Mouse (Mus musculus) heart, adult 9 months (tissue): ENCODE results near the gene Rab30.

Source experiments
- DNase-seq, 2 experiments: peaks; one replicate each; pipeline ENCODE4 v3.0.0; 2022; ENCODE audit warnings: low spot score in 2 of 2

Gene Rab30

DNA sequence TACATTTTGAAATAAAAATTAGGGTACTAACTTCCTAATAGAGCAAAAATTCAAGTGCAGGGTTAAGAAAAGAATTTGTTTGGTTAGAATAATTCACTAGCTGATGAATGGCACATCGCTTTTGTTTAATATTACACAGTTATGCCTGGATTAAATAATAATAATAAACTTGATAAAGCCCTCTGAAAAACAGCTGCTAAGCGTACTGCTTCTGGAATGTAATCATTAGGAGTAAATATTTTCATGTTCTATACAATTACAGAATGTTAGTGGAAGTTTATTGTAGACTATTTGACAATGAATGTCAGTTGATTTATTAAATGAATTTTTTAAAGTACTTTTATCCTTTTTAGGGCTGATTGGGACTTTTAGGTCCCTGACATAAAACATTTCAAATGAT lies 100.9 kb downstream of the Rab30 start:
- no peak for DNase-seq

- DNase-seq = no peak
Observed at GRCm38 (mm10) chr7:92848246-92848645, 106.8 kb downstream of the Rab30 start.

DNA sequence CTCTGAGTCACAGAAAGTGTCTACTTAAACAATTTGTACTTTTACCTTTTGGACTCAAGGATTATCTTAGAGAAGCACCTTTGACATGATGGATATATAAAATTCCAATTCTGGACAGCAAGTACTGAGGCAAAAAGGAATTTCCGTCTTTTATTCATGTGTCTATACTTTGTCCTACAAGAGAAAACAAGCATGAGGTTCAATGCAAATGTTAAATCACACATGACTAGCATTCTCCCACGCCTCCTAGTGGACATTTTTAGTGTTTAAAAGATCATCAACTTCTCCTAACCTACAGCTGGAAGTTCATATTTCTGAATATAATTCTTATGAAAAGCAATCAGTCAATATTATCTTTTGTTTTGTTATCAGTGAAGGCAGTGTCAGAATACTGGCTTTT lies 125.1 kb downstream of the Rab30 start:
- no peak for DNase-seq

GRCm38 (mm10) chr7:92870161-92870560 lies 128.8 kb downstream of the Rab30 start:
- no peak for DNase-seq

GRCm38 (mm10) chr7:92871596-92871995 lies 130.2 kb downstream of the Rab30 start:
- DNase-seq = no peak

DNA sequence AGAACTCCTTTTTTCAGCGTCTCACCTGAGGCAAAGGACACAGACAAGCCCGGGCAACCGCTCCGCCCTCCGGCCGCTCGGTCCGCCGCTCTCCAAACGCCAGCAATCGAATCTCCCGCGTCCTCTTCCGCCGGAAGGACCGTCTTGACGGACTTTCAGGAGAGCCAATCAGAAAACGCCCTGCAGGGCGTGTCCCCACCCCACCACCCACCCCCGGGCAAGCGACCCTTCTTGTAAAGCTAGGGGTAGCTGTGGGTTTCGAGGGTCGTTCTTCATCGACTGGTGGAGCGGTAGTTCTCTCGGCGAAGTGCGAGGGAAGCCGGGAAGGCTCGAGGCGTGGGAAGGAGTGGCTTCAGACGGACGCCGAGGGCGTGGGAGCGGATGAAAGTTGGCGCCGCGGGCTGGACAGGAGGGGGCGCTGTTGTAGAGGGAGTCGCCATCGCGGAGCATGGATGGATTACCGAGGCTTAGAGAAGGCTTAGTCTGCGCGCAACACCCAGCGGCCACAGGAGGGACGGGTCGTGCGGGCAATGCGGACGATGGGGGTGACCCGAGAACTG lies 132.8 kb downstream of the Rab30 start, which contains the start of the genes Ddias and Prcp:
Gene Ddias (minus strand): TSS at position 132 of the 560 bp plus-strand sequence.
Gene Prcp (plus strand): TSS at position 355 of the 560 bp plus-strand sequence.
- peak; percentile 93 to 94 for DNase-seq

GRCm38 (mm10) chr7:92874761-92875408 lies 133.5 kb downstream of the Rab30 start:
- DNase-seq = peak; percentile 93

GRCm38 (mm10) chr7:92876066-92876465 lies 134.7 kb downstream of the Rab30 start:
- DNase-seq = peak; percentile 38 to 50

- peak in 1 of 2 experiments; percentile 6 for DNase-seq
Observed at GRCm38 (mm10) chr7:92876538-92876937, 135.1 kb downstream of the Rab30 start.

- peak; percentile 16 to 45 for DNase-seq
Observed at GRCm38 (mm10) chr7:92878575-92879285, 137.3 kb downstream of the Rab30 start.

- peak in 1 of 2 experiments; percentile 27 for DNase-seq
Observed at GRCm38 (mm10) chr7:92883850-92884716, 142.7 kb downstream of the Rab30 start.

DNA sequence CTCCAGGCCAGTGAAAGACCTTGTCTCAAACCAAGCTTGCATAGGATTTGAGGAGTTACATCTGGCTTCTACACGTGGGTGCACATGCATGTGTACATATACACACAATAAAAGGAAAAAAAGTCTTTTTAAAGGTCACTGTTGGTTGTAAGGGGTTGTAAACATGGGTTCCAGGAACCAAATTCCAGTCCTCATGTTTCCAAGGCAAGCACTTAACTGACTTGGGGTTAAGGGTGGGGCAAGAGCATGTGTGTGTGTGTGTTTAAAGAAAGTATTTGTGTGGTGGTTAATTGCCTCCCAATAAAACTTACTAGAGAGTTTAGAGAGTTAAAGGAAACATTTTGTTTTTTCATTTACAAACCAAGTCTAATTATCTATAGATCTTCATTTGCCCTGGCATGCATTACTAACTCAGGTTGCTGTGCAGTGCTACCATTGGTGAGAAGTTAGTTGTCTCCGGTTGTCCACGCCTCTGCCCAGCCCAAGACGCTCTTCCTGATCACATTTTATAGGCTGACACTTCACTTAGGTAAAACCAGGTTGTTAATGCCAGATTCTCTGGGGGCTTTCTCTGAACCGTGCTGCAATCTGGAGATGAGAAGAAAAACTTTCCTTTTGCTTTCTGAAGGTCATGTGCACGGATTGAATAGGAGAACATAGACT lies 143.7 kb downstream of the Rab30 start:
- DNase-seq = no peak

DNA sequence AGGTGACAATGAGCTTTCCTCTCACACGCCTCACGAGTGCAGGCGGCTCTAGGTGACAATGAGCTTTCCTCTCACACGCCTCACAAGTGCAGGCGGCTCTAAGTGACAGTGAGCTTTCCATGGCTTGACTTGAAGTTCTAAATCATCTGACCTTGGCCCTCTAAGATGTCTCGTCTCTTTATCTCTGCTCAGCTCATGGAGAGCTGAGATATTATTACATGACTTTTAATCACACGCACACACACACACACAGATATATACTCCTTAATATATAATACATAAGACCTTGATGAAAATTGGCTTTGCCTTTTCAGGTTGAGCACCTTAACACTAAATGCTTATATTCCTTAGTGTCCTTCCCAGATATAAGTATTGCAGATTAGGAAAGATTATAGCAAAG lies 145.4 kb downstream of the Rab30 start:
- DNase-seq = no peak

DNA sequence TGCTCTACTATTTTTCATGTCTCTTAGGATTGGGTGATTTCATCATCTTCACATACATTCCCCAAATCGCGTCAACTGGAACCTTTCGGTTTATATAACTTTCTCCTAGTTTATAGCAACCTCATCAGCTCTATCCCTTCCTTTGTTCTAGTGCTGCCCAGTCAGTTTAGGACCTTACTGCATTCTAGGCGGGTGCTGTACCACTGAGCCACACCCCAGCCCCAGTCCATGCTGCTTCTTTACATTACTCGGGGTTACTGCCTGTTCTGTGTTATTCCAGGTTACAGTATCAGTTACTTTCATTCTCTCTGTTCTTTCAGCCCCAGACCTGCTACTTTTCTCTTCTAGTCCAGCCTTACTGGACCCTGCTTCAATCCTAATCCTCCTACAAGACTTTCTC lies 145.8 kb downstream of the Rab30 start:
- DNase-seq = no peak

DNA sequence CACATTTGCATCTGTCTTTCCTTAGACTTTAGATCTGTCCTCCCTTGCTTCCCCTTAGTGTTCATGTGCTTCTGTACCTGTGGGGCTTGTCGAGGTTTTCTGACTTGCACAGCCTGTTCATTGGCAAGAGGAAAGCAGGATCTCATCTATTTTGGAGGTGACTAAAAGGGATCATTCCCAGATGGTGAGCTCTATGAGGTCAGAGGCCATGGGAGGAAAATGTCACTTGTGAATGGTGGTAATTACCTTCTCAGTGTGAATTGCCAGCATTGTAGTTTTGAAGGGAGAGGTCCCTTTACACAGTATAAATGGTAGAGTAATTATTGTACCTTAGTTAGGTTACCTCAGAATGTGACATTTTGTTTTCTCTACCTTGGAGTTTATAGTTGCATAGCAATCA lies 148.8 kb downstream of the Rab30 start:
- DNase-seq = no peak

GRCm38 (mm10) chr7:92890618-92891230 lies 149.3 kb downstream of the Rab30 start:
- peak; percentile 26 to 69 for DNase-seq

- DNase-seq = no peak
Observed at GRCm38 (mm10) chr7:92893478-92893877, 152.1 kb downstream of the Rab30 start.
